Mouse (Mus musculus) ovary, postnatal 10 days (tissue): ENCODE results near the gene Surf2.
A peak's percentile ranks its signal among the peaks of the same experiment; 100 is the strongest.

Experiments used
- DNase-seq: peaks from one replicate; pipeline ENCODE4 v3.0.0; 2022; ENCODE audit warnings: low spot score

Surf2 gene

GRCm38 (mm10) chr2:26914148-26914941, 1.8 kb upstream of the Surf2 start:
- no peak for DNase-seq

GRCm38 (mm10) chr2:26916738-26917137, 571 bp downstream of the Surf2 start:
- DNase-seq: no peak

DNA sequence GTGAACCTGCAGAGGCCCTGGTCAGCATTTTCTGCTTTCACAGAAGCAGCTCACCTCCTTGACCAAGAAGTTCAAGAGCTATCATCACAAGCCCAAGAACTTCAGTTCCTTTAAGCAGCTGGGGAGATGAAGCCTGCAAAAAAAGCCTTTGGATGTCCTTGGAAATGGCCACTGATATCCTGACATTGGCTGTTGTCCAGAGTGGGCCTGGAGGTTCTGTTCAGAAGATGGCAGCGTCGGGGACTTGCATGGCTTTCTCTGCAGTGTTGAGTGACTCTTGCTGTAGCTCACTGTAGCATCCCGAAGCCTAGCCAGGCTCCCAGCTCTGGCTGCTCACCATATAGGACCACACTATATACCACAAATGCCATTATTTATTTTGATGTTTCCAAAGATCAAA, 3.5 kb downstream of the Surf2 start:
- no peak for DNase-seq

GRCm38 (mm10) chr2:26920190-26920855, 4.2 kb downstream of the Surf2 start:
- no peak for DNase-seq

- DNase-seq: no peak
Observed at GRCm38 (mm10) chr2:26921784-26922183, 5.6 kb downstream of the Surf2 start.

- no peak for DNase-seq
Observed at GRCm38 (mm10) chr2:26927745-26928476, 11.7 kb downstream of the Surf2 start.

DNA sequence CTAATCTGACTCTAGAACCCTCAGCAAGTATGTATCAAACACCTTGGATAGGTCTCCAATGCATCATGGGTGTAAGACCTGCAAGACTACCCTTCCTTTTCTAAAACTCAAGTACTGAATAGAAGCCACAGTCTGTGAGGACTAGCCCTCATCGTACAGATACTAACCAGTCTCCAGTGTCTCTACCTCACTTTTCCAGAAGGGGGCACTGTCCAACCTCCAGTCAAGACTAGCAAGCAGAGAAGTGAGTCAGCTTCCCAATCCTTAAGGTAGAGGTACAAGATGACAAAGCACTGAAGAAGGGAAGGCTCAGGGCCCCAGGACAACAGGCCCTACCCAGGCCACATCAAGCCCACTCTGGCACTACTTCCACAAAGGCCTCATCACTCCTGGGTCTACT, 14.2 kb downstream of the Surf2 start:
- no peak for DNase-seq

DNA sequence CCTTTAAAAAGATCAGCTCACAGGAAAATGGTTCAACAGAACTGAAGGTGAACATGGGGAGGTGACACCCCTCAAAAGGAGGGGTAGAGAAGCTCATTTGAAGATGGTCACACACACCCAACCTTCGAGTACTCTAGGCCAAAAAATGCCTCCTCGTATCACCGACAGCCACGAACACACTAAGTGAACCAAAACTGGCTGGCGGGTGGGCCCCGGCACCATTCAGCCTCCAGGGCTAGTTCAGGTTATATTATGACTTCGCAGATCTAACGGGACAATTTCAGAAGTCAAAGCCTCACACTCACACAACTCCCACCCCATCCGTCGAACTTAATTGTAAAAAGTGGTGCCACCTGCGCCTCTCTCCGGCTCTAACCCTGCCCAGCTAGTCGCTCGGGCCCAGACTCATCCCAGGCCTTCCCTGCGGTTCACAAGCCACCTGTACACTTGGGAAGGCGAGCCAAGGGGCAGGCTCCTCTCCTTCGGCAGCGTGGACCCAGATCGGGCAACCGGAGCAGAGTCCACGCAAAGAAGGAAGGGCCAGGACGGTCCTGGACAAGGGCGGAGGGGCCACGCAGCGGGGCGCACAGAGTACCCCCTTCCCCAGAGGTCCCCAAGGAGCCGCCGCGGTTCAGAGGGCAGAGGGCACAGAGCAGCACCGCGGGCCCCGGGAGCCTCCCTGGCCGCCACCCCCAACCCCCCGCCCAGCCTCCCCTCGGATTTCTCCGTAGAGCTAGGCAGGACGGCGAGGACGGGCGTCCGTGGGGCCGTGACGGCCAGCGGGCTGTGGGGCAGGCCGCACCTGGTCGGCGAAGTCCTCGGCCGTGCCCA, 16.5 kb downstream of the Surf2 start:
- peak; percentile 26 for DNase-seq

DNA sequence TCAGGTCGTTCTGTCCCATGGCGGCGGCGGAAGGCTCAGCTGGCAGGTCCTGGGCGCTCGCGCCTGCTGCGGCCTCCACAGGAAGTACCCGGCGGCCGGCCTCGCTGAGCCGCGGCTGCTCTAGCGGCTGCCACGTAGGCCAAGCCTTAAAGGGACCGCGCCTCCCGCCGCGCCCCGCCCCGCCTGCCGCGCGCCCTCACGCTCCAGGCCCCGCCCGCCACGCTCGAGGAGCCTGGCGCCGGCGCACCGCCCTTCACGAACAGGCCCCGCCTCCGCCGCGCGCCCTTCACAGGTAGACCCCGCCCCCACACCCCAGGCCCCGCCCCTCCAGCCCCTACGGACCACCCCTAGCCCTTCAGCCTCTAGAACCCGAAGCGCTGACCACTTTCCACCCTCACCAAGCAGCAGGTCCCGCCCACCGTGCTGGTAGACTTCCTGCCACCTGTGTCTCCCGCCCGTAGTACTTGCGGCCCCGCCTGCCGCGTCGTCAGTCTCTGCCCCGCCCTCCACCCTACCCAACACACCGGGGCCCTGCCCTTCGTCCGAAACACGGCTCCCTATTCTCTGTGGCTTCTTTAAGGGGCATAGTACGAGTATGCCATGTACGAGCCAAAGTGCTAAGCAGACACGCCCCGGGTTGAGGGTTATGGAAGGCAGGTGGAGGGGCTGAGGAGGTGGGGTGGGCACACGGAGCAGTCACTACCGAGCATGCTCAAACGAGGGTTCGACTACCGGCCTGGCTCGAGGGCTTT, 17.3 kb downstream of the Surf2 start, which contains the start of the genes Surf4 and Stkld1:
Gene Surf4 (minus strand): TSS at position 625 of the 752 bp plus-strand sequence.
Gene Stkld1 (plus strand): TSS at position 744 of the 752 bp plus-strand sequence.
- DNase-seq: peak; percentile 71

GRCm38 (mm10) chr2:26935286-26935685, 19.1 kb downstream of the Surf2 start:
- DNase-seq: no peak

GRCm38 (mm10) chr2:26936425-26936824, 20.3 kb downstream of the Surf2 start:
- no peak for DNase-seq

- no peak for DNase-seq
Observed at GRCm38 (mm10) chr2:26941539-26941938, 25.4 kb downstream of the Surf2 start.

- no peak for DNase-seq
Observed at GRCm38 (mm10) chr2:26943253-26943652, 27.1 kb downstream of the Surf2 start.

DNA sequence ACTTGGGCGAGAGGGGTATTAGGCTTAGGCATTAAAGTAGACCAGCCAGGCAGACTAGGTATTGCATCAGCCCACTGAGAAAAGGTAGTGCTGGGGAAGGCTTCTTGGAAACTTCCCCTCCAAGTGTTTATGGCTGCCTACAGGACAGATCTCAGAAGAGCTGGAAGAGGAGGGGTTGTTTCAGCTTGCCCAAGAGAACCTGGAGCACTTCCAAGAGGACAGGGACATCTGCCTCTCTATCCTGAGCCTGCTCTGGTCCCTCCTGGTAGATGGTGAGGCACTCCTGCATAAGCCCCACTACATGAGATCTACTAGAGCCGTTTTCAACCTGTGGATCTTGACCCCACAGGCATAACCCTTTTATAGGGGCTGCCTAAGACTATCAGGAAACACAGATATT, 34.2 kb downstream of the Surf2 start:
- no peak for DNase-seq

GRCm38 (mm10) chr2:26951346-26951905, 35.3 kb downstream of the Surf2 start:
- no peak for DNase-seq

DNA sequence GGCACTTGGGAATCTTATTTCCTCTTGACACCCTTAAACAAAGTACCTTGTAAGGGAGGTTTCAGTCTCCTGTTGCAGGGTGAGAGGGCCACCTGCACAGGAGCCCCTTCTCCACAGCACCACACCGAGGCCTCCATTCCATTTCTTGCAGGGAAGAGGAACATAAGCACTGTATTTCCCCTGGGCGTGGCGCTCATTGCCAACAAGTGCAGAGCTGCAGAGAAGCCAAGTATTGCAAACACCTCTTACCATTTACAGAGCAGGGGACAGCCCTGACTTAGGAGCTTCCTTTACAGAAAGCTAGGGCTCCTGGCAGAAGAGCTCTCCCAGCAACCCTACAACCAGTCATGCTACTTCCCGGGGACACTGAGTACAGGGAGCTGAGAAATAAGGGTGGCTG, 36.0 kb downstream of the Surf2 start:
- no peak for DNase-seq

GRCm38 (mm10) chr2:26952866-26953265, 36.7 kb downstream of the Surf2 start:
- no peak for DNase-seq

DNA sequence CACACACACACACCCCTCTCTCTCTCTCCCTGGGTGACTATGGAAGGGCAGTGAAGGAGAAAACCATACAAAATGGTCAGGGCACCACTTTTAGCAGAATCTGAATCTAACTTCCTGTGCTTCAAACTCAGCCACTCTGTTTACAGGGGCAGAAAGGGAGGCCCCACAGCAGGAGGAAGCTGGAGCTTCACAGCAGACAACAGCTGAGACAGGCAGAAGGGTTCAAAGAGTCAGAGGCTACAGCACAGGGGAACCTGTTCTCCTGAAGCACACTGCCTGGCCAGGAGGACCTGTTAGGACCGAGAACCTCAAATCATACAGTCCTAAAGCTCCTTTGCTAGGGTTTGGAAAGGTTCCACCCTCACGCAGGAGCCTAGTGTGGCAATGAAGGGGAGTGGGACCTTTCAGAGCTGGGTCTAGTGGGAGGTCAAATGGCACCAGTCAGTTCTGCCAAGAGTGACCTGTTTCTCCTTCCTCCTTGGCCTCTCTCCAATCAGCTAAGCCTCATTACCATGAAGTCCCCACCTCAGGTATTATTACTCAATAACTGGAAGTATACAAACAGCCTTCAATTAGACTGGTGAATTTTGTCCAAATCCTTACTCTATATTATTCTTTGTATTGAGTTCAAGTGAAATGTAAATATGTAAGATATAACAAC, 38.7 kb downstream of the Surf2 start:
- no peak for DNase-seq

DNA sequence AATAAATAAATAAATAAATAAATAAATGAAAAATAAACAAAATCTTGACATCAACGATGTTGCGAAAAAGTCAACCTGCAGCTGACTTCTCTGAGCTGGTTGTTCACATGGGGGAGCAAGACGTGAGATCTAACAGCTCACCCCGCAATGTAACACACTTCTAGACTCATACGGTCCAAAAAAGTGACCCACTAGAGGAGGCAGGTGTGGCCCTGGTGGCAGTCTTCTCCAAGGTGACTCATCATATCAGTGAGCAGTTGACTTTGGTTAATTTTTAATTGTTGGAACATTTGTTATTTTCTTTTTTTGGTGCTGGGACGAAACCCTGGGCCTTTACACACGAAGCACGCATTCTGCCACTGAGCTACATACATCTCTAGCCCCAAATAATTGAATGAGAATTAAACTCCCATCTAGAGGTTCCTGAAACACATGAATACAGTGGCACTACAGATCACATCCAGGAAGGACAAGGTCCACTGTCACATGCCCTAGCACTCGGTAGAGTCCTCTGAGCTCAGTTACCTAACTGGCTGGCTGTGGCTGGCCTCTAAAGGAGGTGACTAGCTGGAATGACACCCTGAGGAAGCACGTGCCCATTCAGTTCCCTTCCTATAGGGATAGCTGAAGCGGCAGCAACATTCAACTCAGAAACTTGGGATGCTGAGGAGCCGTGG, 40.8 kb downstream of the Surf2 start:
- no peak for DNase-seq

DNA sequence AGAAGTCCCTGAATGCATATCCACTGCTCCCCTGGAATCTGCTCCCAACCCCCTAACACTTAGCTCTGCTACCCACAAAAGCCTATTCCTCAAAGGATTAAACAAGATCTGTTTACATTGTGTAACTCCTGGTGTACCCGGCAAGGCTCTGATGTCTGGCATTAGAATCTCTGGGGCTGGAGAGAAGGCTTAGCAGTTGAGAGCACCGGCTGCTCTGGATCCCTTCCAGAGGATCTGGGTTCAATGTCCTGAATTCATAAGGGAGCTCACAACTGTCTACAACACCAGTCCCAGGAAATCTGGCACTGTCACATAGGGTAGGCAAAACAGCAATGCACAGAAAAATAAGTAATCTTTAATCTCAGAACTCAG, 41.3 kb downstream of the Surf2 start:
- no peak for DNase-seq
